Mouse (Mus musculus) bone marrow macrophage, adult 2 months (primary cell): ENCODE results near the gene Erf.

ENCODE experiments used
- CTCF ChIP-seq: IDR thresholded peaks from 2 replicates; pipeline ENCODE4 v1.5.1; 2012; ENCODE audit warnings: low read depth, mild to moderate bottlenecking, low read length, moderate library complexity
- POLR2A ChIP-seq: IDR thresholded peaks from 2 replicates; pipeline ENCODE4 v1.6.1; 2012; ENCODE audit warnings: mild to moderate bottlenecking, low read depth, low read length, borderline replicate concordance

DNA sequence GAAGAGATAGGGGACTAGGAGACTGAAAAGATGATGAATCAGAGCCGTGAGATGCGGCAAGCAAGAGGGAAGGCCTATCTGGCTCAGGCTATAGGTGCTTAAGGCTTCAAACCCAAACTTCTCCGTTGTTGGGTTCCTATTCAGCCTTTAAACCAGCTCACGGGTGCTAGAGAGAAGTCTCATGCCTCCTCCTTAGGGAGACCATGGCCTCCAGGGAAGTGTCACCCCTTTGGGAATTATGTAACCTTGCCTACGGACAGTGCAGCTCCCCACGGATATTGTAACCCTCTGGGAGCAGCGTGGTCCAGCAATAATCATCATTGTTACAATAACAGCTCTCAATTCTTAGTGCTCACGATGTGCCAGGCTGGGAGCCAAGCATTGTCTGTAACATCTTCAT lies 1.3 kb upstream of the Erf start:
- TF ChIP-seq CTCF (no peak), POLR2A (no peak)
